Mouse (Mus musculus): Measurements from ENCODE around the gene Anxa9. TPM values are rescaled to one million over a fixed set of nuclear protein-coding genes. Genes with fewer than 3 reads are reported as not detected.

Gene Anxa9
- polyA plus RNA-seq, 1 experiment, result 0.66 TPM

DNA sequence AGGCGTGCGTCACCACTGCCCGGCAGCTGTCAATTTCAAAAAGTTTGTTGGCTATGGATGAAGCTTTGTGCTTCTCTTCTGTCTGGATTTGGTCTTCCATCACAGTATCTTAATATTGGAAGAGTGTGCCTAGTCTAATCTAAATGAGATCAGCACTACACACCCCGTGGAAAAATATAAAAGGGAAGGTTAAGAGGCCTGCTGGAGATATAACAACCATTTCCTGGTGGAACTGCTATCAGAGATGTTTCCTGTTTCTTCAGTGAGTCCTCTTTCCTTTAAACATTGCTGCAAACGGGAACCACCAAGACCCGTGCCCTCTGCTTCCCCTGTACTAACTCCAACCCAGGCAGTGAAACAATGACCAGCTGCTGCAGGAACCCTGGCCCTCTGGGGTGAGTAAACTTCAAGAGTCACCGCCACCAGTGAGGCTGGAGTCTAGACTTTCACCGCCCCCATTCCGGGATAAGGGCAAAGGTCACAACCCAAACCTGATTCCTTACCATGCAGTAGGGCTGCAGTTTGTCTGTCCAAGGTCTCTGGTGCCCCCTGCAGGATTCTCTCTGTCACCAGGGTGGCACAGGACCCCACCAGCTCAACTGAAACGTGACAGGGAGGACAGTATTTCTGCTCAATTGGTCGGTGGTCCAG is 43.8 kb downstream of the Anxa9 start:
- H3K27me3 ChIP-seq (replicated peaks), result no peaks in the 10 kb centered on the region
- H3K4me3 ChIP-seq (replicated peaks), result no peak overlapping the region
- H3K4me1 ChIP-seq, result peaks cover 36% of the 10 kb centered on the region
- H3K9me3 ChIP-seq, result no peaks in the 10 kb centered on the region
- peaks cover 96% of the 10 kb centered on the region for H3K36me3 ChIP-seq (replicated peaks; ENCODE audit: low read length)
- TF ChIP-seq GATA1 (IDR thresholded peaks at IDR 0.05; ENCODE audit: borderline replicate concordance, low read length) (no peak), FLI1 (IDR thresholded peaks at IDR 0.05; ENCODE audit: low read length) (no peak)

DNA sequence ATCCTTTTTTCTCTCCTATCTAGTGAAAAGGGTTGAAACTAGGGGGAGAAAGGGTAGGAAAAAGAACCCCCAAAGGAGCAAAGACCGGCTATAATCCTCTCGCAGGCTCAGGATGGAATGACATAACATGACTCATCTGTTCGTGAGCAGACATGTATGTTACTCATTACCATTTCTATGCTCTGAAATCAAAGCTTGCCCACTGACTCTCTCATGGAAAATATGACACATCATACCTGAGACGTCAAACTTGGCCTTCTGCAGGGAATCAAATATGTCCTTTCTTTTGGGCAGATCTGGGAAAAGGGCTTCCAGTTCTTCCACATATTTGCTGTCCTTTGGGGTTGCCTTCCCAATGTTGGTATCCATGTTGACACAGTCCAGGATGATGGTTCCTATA is 45.0 kb downstream of the Anxa9 start:
- Histone ChIP-seq H3K36me3 (replicated peaks; ENCODE audit: low read length) (peaks cover 96% of the 10 kb centered on the region), H3K9me3 (no peaks in the 10 kb centered on the region), H3K4me3 (replicated peaks) (no peak overlapping the region), H3K27me3 (replicated peaks) (no peaks in the 10 kb centered on the region), H3K4me1 (peaks cover 26% of the 10 kb centered on the region)
- TF ChIP-seq GATA1 (IDR thresholded peaks at IDR 0.05; ENCODE audit: borderline replicate concordance, low read length) (no peak), FLI1 (IDR thresholded peaks at IDR 0.05; ENCODE audit: low read length) (no peak)

DNA sequence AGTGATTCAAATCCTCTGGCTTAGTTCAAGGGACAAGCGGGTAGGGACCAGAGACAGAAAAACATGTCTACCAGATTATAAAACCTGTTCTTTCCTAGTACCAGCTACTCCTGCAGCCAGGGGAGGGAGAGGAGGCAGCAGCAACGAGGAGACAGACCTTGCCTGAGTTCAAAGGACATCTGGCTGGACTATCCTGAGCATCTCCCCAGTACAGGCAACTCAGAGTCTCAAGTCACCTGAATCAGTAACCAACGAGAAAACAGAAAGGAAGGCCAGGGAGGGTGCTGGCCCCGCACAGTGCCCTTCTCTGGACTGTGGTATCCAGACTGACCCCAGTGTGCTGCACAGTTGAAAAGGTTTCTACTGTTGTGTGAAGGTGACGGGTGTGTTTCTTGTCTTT is 50.0 kb downstream of the Anxa9 start:
- TF ChIP-seq GATA1 (IDR thresholded peaks at IDR 0.05; ENCODE audit: borderline replicate concordance, low read length) (no peak), FLI1 (IDR thresholded peaks at IDR 0.05; ENCODE audit: low read length) (no peak)
- peaks cover 95% of the 10 kb centered on the region for H3K36me3 ChIP-seq (replicated peaks; ENCODE audit: low read length)
- H3K9me3 ChIP-seq, result no peaks in the 10 kb centered on the region
- no peak overlapping the region for H3K4me3 ChIP-seq (replicated peaks)
- peaks cover 8% of the 10 kb centered on the region; the same call in 1 of the 2 replicates for H3K4me1 ChIP-seq
- H3K27me3 ChIP-seq (replicated peaks), result no peaks in the 10 kb centered on the region

DNA sequence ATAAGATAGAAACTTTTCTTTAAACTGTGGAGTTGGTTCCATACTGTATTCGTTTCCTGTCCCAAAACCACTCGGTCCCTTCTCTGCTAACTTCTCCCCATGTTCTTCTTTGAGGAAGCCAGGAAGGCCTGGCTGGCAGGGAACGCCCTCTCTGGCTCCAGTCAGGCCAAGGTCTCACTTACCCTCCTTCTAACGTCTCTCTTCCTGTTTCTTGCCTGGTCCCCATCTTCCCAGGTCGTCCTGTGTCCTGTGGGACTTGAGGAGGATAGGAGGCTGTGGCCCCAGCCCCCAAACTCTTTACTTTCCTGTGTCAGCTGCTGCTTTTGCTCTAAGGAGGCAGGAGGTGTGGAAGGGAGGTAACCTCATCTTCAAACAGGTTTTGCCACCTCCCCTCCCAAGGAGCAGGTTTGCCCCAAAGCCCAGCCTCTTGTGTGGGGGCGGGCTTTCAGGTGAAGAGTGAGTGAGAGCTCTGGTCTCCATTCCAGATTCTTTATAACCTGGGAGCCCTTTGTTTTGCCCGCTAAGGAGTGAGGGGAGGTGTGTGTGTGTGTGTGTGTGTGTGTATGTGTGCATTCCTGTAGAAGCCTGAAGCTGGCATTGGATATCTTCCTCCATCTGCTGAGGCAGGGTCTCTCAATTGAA is 56.1 kb downstream of the Anxa9 start, which contains the start of gene Bnipl:
Gene Bnipl (minus strand): TSS at position 411 of the 642 bp plus-strand sequence.
- Histone ChIP-seq H3K4me1 (peaks cover 34% of the 10 kb centered on the region), H3K27me3 (replicated peaks) (no peaks in the 10 kb centered on the region), H3K36me3 (replicated peaks; ENCODE audit: low read length) (peaks cover 92% of the 10 kb centered on the region), H3K9me3 (no peaks in the 10 kb centered on the region), H3K4me3 (replicated peaks) (no peak within 1 kb of the TSS)
- TF ChIP-seq FLI1 (IDR thresholded peaks at IDR 0.05; ENCODE audit: low read length) (no peak), GATA1 (IDR thresholded peaks at IDR 0.05; ENCODE audit: borderline replicate concordance, low read length) (no peak)

DNA sequence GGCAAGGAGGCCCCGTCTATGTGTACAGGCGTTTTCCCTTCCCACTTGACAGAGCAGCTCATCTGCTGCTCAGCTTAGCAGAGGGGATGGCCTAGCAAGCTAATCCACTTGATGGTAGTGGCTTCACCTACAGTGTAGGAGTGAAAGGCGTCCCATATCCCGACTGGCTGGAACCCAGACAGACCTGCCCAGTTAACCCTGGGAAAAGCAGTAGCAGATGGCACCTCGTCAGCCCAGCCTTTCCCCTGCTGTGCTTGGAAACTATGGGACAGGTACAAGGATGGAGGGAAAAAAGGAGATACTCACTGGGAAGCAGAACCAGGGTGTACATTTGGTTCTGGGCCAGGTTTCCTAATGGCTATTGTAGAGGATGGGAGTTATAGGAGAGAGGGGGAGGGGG is 56.6 kb downstream of the Anxa9 start:
- no peak for TF ChIP-seq GATA1 (IDR thresholded peaks at IDR 0.05; ENCODE audit: borderline replicate concordance, low read length)
- TF ChIP-seq FLI1 (IDR thresholded peaks at IDR 0.05; ENCODE audit: low read length), result no peak
- peaks cover 34% of the 10 kb centered on the region for H3K4me1 ChIP-seq
- no peaks in the 10 kb centered on the region for H3K9me3 ChIP-seq
- H3K4me3 ChIP-seq (replicated peaks), result no peak overlapping the region
- peaks cover 92% of the 10 kb centered on the region for H3K36me3 ChIP-seq (replicated peaks; ENCODE audit: low read length)
- no peaks in the 10 kb centered on the region for H3K27me3 ChIP-seq (replicated peaks)

DNA sequence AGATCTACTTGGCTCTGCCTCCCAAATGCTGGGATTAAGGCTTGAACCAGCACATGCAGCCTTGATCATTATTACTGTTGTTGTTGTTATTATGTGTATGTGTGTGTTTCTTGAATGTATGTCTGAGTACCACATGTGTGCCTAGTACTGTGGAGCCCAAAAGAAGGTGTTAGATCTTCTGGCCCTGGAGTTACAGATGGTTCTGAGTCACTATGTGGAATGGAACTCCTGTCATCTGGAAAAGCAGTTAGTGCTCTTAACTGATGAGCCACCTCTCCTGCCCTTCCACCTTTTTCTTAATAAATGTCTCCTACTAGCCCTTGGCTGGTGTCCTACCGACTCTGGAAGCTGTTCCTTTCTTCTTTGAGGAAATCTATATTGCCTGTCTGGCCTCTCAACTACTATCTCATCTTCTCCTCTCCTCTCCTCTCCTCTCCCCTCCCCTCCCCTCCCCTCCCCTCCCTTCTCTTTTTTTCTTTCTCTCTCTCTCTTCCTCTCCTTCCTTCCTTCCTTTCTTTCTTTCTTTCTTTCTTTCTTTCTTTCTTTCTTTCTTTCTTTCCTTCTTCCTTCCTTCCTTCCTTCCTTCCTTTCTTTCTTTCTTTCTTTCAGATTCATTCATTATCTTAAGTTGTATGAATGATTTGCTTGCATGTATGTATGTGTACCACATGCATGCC is 59.2 kb downstream of the Anxa9 start:
- Histone ChIP-seq H3K36me3 (replicated peaks; ENCODE audit: low read length) (peaks cover 92% of the 10 kb centered on the region), H3K9me3 (no peaks in the 10 kb centered on the region), H3K4me1 (peaks cover 47% of the 10 kb centered on the region), H3K27me3 (replicated peaks) (no peaks in the 10 kb centered on the region), H3K4me3 (replicated peaks) (no peak overlapping the region)
- TF ChIP-seq FLI1 (IDR thresholded peaks at IDR 0.05; ENCODE audit: low read length) (no peak), GATA1 (IDR thresholded peaks at IDR 0.05; ENCODE audit: borderline replicate concordance, low read length) (no peak)

DNA sequence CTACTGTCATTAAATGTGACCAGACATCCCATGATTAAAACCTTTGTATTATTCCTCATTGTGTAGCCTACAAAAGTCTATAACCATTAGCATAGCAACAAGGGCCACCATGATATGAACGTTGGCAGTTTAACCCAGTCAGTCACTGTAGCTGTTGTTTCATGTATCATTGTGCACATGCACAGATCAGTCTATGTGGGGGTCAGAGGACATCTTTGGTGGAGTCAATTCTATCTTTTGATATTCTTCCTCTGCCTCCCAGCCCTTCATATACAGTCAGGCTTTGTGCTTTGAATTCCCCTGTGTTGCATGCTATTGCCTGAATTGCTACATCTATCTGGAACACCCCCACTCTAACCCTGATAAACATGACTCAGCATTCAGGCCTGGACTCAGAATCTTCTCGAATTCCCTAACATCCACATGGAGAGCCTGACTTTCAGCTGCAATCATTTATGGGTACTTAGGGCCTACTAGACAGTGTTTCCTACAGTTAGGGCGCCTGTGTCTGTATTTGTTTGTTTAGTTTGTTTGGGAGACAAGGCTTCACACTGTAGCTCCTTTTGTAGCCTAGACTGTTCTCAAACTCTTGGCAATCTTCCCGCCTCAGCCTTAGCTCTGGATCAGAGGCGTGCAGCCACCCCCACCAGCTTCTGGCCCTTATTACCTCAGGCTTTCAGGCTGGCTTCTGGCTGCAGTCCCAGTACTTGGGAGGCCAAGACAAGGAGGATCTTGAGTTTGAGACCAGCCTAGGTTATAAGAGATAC is 60.3 kb downstream of the Anxa9 start:
- Histone ChIP-seq H3K36me3 (replicated peaks; ENCODE audit: low read length) (peaks cover 91% of the 10 kb centered on the region), H3K9me3 (no peaks in the 10 kb centered on the region), H3K4me1 (peaks cover 56% of the 10 kb centered on the region), H3K4me3 (replicated peaks) (no peak overlapping the region), H3K27me3 (replicated peaks) (no peaks in the 10 kb centered on the region)
- TF ChIP-seq FLI1 (IDR thresholded peaks at IDR 0.05; ENCODE audit: low read length) (no peak), GATA1 (IDR thresholded peaks at IDR 0.05; ENCODE audit: borderline replicate concordance, low read length) (no peak)

Other genes starting within 250 kb of the Anxa9 start
- gene Pip5k1a, start 200.2 kb downstream of the Anxa9 start, polyA plus RNA-seq (2012; ENCODE audit: insufficient read depth, low replicate concordance), result 6.3 and 16.2 TPM in 2 replicates
- gene Vps72, start 196.2 kb downstream of the Anxa9 start, polyA plus RNA-seq (2012; ENCODE audit: insufficient read depth, low replicate concordance), result 231 and 749 TPM in 2 replicates
- not detected in 2 replicates for gene Tmod4, start 182.7 kb downstream of the Anxa9 start, polyA plus RNA-seq (2012; ENCODE audit: insufficient read depth, low replicate concordance)
- 5.8 and 7.2 TPM in 2 replicates for gene Scnm1, start 173.2 kb downstream of the Anxa9 start, polyA plus RNA-seq (2012; ENCODE audit: insufficient read depth, low replicate concordance)
- gene Lysmd1, start 173.1 kb downstream of the Anxa9 start, polyA plus RNA-seq (2012; ENCODE audit: insufficient read depth, low replicate concordance), result 3.8 and 5.1 TPM in 2 replicates
- gene Tnfaip8l2, start 164.8 kb downstream of the Anxa9 start, polyA plus RNA-seq (2012; ENCODE audit: insufficient read depth, low replicate concordance), result 34.2 TPM in 1 of 2 replicates, not detected in the other
- 1.2 and 4.0 TPM in 2 replicates for gene Sema6c, start 146.7 kb downstream of the Anxa9 start, polyA plus RNA-seq (2012; ENCODE audit: insufficient read depth, low replicate concordance)
- gene Gabpb2, start 89.3 kb downstream of the Anxa9 start, polyA plus RNA-seq (2012; ENCODE audit: insufficient read depth, low replicate concordance), result 0.60 TPM in 1 of 2 replicates, not detected in the other
- gene Cdc42se1, start 78.4 kb downstream of the Anxa9 start, polyA plus RNA-seq (2012; ENCODE audit: insufficient read depth, low replicate concordance), result 183 and 363 TPM in 2 replicates
- gene Mllt11, start 75.0 kb downstream of the Anxa9 start, polyA plus RNA-seq (2012; ENCODE audit: insufficient read depth, low replicate concordance), result 10.4 and 11.3 TPM in 2 replicates
- gene Gm128, start 65.6 kb downstream of the Anxa9 start, polyA plus RNA-seq (2012; ENCODE audit: insufficient read depth, low replicate concordance), result 1.7 and 3.7 TPM in 2 replicates
- 0.30 TPM in 1 of 2 replicates, not detected in the other for gene Bnipl, start 56.0 kb downstream of the Anxa9 start, polyA plus RNA-seq (2012; ENCODE audit: insufficient read depth, low replicate concordance)
- 517 and 1,363 TPM in 2 replicates for gene Mindy1, start 25.8 kb downstream of the Anxa9 start, polyA plus RNA-seq (2012; ENCODE audit: insufficient read depth, low replicate concordance)
- gene Prune1, start 25.1 kb downstream of the Anxa9 start, polyA plus RNA-seq (2012; ENCODE audit: insufficient read depth, low replicate concordance), result 5.2 and 6.0 TPM in 2 replicates
- gene Cers2, start 7.6 kb upstream of the Anxa9 start, polyA plus RNA-seq (2012; ENCODE audit: insufficient read depth, low replicate concordance), result 36.9 and 124 TPM in 2 replicates
- 2.3 and 6.3 TPM in 2 replicates for gene Setdb1, start 50.0 kb upstream of the Anxa9 start, polyA plus RNA-seq (2012; ENCODE audit: insufficient read depth, low replicate concordance)
- not detected in 2 replicates for gene 4930558C23Rik, start 95.7 kb upstream of the Anxa9 start, polyA plus RNA-seq (2012; ENCODE audit: insufficient read depth, low replicate concordance)
- gene Arnt, start 127.2 kb upstream of the Anxa9 start, polyA plus RNA-seq (2012; ENCODE audit: insufficient read depth, low replicate concordance), result 11.1 and 19.7 TPM in 2 replicates
- not detected in 2 replicates for gene Ctsk, start 192.1 kb upstream of the Anxa9 start, polyA plus RNA-seq (2012; ENCODE audit: insufficient read depth, low replicate concordance)
- 3.5 and 24.7 TPM in 2 replicates for gene Ctss, start 219.6 kb upstream of the Anxa9 start, polyA plus RNA-seq (2012; ENCODE audit: insufficient read depth, low replicate concordance)